Mouse (Mus musculus) bone marrow, adult 2 months (tissue): ENCODE data around the gene B4galnt4.

Experiments used
- CTCF ChIP-seq: fragments of 200-500 bp; IDR thresholded peaks from 2 replicates; pipeline ENCODE4 v1.5.1; 2011; ENCODE audit warnings: low read length, control low read depth; ENCODE audit not compliant: control insufficient read depth, insufficient read depth
- POLR2A ChIP-seq: fragments of 200-500 bp; IDR thresholded peaks from 2 replicates; pipeline ENCODE4 v1.6.1; 2011; ENCODE audit warnings: low read depth, mild to moderate bottlenecking, control low read depth, low read length, borderline replicate concordance; ENCODE audit not compliant: control insufficient read depth

GRCm38 (mm10) chr7:141052421-141052820 is 8.5 kb upstream of the B4galnt4 start:
- TF ChIP-seq CTCF (no peak), POLR2A (no peak)
